Mouse (Mus musculus) Patski (cell line): ENCODE results near the gene Chn2. TPM values are rescaled to one million over a fixed set of nuclear protein-coding genes. Genes with fewer than 3 reads are reported as not detected.

Experiments
- ATAC-seq: fragments of 100-300 bp; one replicate; pipeline ENCODE4 v1.8.0; 2021
- CTCF ChIA-PET: fragments of 350-600 bp; sonication (Branson Sonifier 250); formaldehyde crosslinking; loops from one replicate; lab custom pipeline; 2022; ENCODE audit warnings: inconsistent platforms; lab: Charles Lee
- POLR2A ChIA-PET: fragments of 350-600 bp; sonication (Branson Sonifier 250); formaldehyde crosslinking; loops from one replicate; lab custom pipeline; 2022; ENCODE audit warnings: antibody characterized with exemption, inconsistent platforms; lab: Charles Lee
- DNase-seq: peaks from one replicate; pipeline ENCODE4 v3.0.0-alpha.2; 2011; ENCODE audit warnings: low read depth, low spot score
- H3K27me3 ChIP-seq: fragments of 371-371 bp; one replicate; pipeline ENCODE4 v1.5.1; 2021
- CTCF ChIP-seq: fragments of 100-300 bp; IDR thresholded peaks from one replicate; pipeline ENCODE4 v1.5.1; 2021
- in situ Hi-C: fragments of 300-500 bp; cut with MboI; formaldehyde crosslinking; loops from 3 replicates; pipeline ENCODE4 v1.11.1; 2018; ENCODE audit warnings: low pct_unique_long_range_greater_than_20kb, mixed read lengths
- polyA plus RNA-seq: library from polyadenylated mRNA; unstranded; gene quantifications from one replicate; pipeline ENCODE4 v1.2.3, GENCODE M21; 2021

The Chn2 gene
- polyA plus RNA-seq, 1 experiment from 2014 or later: 15.7 TPM

DNA sequence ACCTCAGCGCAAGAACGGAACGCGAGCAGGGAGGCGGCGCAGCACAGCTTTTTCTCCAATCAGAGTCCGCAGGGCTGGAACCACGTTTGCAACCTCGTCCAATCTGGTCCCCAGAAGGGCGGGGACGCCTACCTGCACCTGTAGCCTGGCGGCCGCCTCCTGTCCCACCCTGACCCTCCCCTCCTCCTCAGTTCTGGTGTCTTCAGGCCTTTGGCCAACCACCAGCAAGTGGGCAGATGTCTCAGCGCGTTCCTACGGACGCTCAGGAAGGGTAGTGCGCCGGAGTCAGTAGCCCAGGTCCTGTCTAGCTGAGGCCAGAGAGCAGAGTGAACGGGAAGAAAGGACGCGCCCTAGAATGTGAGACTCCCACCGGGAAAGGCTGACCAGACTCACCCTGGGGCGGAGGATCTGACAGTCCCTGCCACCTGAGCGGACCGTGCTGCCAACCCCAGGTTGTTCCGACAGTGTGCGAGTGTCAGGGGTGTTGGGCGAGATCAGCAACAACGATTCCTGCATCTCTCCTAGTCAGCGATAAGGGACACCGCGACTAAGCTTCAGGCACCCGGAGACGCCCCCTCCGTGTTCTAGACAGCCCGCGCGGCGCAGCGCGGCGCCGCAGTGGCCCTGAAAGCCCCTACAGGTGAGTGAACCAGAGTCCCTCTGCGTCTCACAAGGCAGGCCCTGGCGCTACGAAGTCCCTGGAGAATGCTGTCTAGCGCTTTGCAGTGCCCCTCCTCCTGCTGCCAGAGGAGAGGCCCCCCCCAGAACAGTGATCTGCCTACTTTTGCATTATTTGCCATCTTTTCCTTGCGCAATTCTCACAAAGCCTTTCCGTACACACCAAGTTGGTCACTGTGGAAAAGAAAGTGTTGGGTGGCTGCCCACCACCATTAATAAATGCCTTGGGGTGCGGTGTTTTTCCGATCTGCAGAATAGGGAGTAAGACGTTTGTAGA lies 287.6 kb downstream of the Chn2 start:
- DNase-seq (no peak), ATAC-seq (no peak)
- CTCF ChIA-PET: no interaction called here
- TF ChIP-seq CTCF: no peak
- POLR2A ChIA-PET: no interaction called here
- no peaks in the 10 kb centered on the region for H3K27me3 ChIP-seq
- in situ Hi-C loops: no loop called here

DNA sequence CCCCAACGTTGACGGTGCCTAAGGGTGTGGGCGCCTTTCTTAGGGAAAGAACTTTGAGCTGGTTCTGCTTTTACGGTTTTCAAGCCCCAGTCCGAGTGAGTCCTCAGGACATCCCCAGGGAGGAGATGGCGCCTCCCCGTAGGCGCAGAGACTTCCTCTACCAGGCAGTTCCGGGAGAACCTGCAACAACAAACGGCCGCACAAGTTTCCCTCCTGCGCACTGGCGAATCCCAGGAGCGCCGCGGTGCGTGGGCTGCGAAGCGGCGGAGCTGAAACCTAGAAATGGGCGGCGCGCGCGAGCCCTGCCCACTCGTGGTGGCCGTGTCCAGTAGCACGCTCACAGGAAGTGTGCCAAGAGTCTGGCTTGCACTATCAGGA lies 288.3 kb downstream of the Chn2 start:
- no peaks in the 10 kb centered on the region for H3K27me3 ChIP-seq
- in situ Hi-C loops: no loop called here
- no peak for ATAC-seq
- DNase-seq: no peak
- ChIA-PET CTCF (no interaction called here), POLR2A (no interaction called here)
- no peak for TF ChIP-seq CTCF

DNA sequence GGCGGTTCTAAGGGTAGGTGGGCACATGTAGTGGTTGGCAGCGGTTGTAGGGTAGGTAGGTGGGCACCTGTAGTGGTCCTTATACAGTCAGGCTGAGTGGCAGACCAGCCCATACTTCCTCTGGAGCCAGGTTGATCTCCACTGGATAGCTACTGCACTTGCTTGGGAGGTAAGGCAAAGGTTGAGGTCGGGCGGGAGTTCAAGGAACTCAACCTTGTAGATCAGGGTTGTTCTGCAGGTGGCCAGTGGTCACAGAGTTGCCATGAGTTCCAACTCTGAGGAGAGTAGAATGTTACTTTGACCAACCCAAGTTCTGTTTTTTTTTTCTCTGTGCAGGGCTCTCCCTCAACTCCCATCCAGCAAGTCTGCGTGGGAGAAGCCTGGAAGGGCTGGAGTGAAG lies 289.4 kb downstream of the Chn2 start:
- no peaks in the 10 kb centered on the region for H3K27me3 ChIP-seq
- ChIA-PET CTCF (interaction anchor here (1.2 kb wide), 1 partner anchor 23 kb away, joined by 3 read pairs; no protein-coding TSS in a partner anchor), POLR2A (interaction anchor here (0.7 kb wide), 1 partner anchor 39 kb away, joined by 4 read pairs; no protein-coding TSS in a partner anchor)
- DNase-seq (no peak), ATAC-seq (no peak)
- in situ Hi-C loops: no loop called here
- TF ChIP-seq CTCF: no peak

DNA sequence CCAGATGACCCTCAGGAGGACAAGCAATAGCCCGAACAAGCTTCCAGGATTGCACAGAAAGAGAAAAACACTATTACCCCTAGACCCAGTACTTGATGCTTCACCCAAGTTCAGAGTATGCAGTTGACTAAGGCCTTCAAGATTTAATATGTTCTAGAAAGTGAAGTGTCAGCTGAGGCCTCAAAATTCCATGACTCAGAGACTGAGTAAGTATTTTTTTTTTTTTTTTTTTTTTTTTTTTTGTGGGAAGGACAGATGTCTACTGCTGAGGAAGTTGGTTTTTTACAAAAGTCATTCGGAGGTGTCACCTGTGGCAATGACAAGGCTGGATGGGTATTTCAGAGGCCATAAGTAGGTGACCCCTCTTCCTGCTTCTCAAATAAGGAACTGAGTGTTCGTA lies 290.2 kb downstream of the Chn2 start:
- no peaks in the 10 kb centered on the region for H3K27me3 ChIP-seq
- CTCF ChIA-PET: interaction anchor here (1.2 kb wide), 1 partner anchor 23 kb away, joined by 3 read pairs; no protein-coding TSS in a partner anchor
- DNase-seq: no peak
- POLR2A ChIA-PET: interaction anchor here (0.7 kb wide), 1 partner anchor 38 kb away, joined by 4 read pairs; no protein-coding TSS in a partner anchor
- in situ Hi-C loops: no loop called here
- no peak for ATAC-seq
- no peak for TF ChIP-seq CTCF

DNA sequence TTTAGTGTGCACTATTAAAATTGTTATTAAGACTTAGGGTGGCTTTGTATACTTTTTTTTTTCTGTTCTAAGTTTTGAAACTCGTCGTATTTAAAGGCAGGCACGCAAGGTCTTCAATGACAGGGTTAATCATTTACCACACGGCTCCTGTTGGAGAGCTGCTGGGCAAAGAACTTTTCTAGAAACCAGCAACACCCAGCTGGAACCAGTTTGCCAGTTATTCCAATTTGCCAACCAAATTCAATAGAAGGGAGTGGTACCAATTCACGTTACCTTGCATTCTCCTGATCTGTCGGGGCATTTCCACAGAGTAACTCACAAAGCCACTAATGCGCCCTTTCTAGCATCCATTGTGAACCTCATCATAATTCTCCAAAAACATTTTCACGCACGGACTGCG lies 290.8 kb downstream of the Chn2 start:
- POLR2A ChIA-PET: no interaction called here
- DNase-seq: no peak
- no peak for TF ChIP-seq CTCF
- H3K27me3 ChIP-seq: no peaks in the 10 kb centered on the region
- CTCF ChIA-PET: interaction anchor here (1.0 kb wide), 1 partner anchor 48 kb away, joined by 3 read pairs; no protein-coding TSS in a partner anchor
- in situ Hi-C loops: loop anchor here (10.0 kb wide), 1 partner anchor 595 kb away; no protein-coding TSS in a partner anchor
- no peak for ATAC-seq

DNA sequence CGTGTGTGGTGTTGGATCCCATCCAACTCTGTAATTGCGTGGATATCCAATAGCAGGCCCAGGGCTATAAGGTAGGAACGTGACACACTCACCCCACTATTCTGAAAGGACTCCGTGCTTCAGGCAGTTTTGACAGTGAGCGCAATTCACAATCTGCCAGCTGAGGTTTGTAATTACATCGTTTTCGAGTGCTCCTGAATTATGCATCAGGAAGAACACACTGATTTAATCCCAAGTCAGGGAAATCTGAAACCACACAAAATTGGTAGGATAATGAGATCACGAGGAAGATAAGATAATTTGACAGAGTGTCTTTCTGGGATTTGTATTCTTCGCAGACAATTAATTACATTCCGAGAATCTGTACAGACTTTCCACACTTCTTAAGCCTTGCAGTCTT lies 292.4 kb downstream of the Chn2 start:
- DNase-seq (no peak), ATAC-seq (no peak)
- H3K27me3 ChIP-seq: no peaks in the 10 kb centered on the region
- in situ Hi-C loops: loop anchor here (10.0 kb wide), 1 partner anchor 597 kb away; no protein-coding TSS in a partner anchor
- no peak for TF ChIP-seq CTCF
- ChIA-PET CTCF (no interaction called here), POLR2A (no interaction called here)

DNA sequence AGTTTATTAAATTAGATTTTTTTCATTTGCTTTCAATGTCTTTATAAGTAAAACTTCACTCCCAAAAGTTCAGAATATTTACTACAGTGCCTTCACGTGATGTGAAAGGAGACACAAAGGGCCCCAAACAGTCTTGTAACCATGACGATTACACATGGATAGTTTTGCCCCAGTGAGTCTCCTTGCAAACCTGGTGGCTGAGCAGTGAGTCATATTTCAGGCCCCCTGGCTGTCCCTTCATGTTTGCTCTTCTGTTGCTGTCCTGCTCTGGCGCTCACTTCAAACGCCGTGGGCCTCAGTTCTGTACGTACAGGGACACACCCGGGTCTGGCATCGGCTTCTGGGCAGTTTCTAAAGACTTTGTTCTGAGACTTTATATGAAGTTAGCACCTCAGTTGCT lies 292.8 kb downstream of the Chn2 start:
- no peak for TF ChIP-seq CTCF
- H3K27me3 ChIP-seq: no peaks in the 10 kb centered on the region
- CTCF ChIA-PET: interaction anchor here (2.0 kb wide), 1 partner anchor 38 kb away, joined by 5 read pairs; no protein-coding TSS in a partner anchor
- ATAC-seq (peak; percentile 54), DNase-seq (no peak)
- POLR2A ChIA-PET: no interaction called here
- in situ Hi-C loops: loop anchor here (10.0 kb wide), 1 partner anchor 597 kb away; no protein-coding TSS in a partner anchor

DNA sequence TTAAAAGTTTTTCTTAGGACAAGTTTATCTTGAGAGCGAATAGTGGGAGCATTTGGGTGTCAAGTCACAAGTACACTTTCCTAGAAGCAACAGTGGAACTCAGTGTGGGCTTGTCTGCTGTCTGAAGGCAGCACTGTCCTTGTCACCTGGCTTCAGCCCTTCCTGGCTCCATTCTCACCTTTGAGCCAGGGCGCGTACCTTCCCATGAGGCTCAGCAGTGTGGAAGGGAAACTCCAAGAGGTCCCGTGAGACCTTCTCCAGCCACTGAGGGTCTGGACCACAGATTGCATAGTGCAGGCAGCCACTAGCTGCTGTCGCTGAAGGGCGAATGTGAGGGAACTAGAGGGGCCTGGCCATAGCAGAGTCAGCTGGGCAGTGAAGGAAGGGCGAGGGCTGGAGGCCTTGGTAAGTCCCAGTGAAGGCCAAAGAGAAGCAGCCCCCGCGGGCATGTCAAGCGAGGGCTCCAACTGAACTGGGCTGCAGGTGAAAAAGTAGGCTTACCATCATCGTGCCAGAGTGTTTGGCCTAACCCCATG lies 293.8 kb downstream of the Chn2 start:
- in situ Hi-C loops: loop anchor here (10.0 kb wide), 1 partner anchor 598 kb away; no protein-coding TSS in a partner anchor
- ATAC-seq (peak; percentile 59), DNase-seq (no peak)
- no peaks in the 10 kb centered on the region for H3K27me3 ChIP-seq
- ChIA-PET POLR2A (interaction anchor here (0.6 kb wide), 1 partner anchor 30 kb away, joined by 3 read pairs; no protein-coding TSS in a partner anchor), CTCF (interaction anchor here (1.3 to 2.0 kb wide), 2 partner anchors 37 to 75 kb away, joined by 3 to 5 read pairs; no protein-coding TSS in a partner anchor)
- TF ChIP-seq CTCF: no peak

DNA sequence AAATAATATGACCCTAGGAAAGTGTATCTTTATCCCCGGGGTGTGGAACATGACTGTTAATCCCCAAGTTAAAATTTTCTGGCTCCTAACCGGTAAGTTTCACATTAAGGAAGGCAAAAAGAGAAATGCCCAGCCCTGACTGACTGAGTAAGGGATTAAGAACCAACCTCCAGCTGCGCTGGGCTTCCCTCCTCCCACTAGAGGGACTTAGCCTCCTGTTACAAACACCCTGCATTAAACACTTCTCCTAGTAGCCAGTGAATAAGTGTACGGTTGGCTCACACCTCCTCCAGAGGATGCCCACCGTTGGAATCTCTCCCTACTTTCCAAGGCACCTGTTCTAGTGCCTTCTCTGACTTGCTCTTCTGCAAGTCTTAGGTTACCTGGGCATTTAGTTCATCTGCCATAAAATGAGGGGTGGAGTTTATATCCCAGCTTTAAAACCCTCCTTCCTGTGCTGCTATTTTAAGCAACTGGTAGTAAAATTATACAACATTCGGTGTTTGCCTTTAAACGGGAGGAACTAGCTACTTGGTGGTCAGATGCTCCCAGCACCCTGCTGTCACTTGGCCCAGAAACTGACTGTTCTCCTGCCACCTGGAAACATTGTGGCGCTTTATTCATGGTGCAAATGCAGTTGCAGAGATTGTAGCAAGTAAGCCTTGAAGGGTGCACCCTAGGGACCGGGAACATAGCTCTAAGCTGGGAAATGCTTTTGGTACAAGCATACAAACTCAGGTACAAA lies 294.5 kb downstream of the Chn2 start:
- in situ Hi-C loops: loop anchor here (10.0 kb wide), 1 partner anchor 599 kb away; no protein-coding TSS in a partner anchor
- ATAC-seq (peak; percentile 72), DNase-seq (no peak)
- CTCF ChIA-PET: interaction anchor here (0.9 to 2.0 kb wide), 4 partner anchors 16 to 75 kb away, joined by 3 to 5 read pairs (median 3); no protein-coding TSS in a partner anchor
- POLR2A ChIA-PET: no interaction called here
- no peaks in the 10 kb centered on the region for H3K27me3 ChIP-seq
- no peak for TF ChIP-seq CTCF

DNA sequence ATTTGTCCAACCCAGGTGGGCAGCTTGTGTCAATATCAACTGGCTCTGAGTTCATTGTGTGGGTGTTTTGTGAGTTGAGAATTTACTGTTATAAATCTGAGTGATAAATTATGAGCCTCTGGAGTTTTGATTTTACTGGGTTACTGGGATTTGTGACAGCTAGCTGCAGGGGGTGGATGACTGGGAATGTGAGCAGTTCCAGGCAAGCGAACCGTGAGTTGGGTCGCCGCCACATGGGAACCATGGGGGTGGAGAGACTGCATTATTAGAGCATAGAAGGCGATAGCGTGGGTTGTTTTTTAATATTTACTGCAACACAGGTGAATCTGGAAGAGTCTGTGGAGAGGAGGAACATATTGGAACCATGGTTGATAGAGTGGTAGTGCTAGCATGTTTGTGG lies 298.0 kb downstream of the Chn2 start:
- CTCF ChIA-PET: interaction anchor here (0.7 to 1.1 kb wide), 3 partner anchors 25 to 79 kb away, joined by 3 read pairs; no protein-coding TSS in a partner anchor
- ATAC-seq (no peak), DNase-seq (no peak)
- POLR2A ChIA-PET: no interaction called here
- TF ChIP-seq CTCF: no peak
- no peaks in the 10 kb centered on the region for H3K27me3 ChIP-seq
- in situ Hi-C loops: loop anchor here (10.0 kb wide), 1 partner anchor 603 kb away; no protein-coding TSS in a partner anchor
